Mouse (Mus musculus) liver, embryonic 11.5 days (tissue): ENCODE data around the gene Rsph14. TPM values are rescaled to one million over a fixed set of nuclear protein-coding genes. Genes with fewer than 3 reads are reported as not detected.

Source experiments
- ATAC-seq: fragments of 200-750 bp; cut with Nextera tagmentation; replicated peaks from 2 replicates; pipeline ENCODE4 v1.8.0; 2017; ENCODE audit warnings: moderate number of reproducible peaks, mild to moderate bottlenecking, moderate TSS enrichment, moderate library complexity; ENCODE audit not compliant: low FRiP score
- DNase-seq: peaks from one replicate; pipeline ENCODE4 v3.0.0-alpha.2; 2017; ENCODE audit warnings: low spot score
- H3K27ac ChIP-seq: fragments of 300-500 bp; sonication (generic); 2 replicates; pipeline ENCODE4 v1.5.1; 2014; ENCODE audit warnings: mild to moderate bottlenecking, low read depth, low read length, control low read depth
- H3K27me3 ChIP-seq: fragments of 300-500 bp; sonication (generic); replicated peaks from 2 replicates; pipeline ENCODE4 v1.6.1; 2014; ENCODE audit warnings: low read length, mixed read lengths; ENCODE audit not compliant: control insufficient read depth, insufficient read depth
- H3K36me3 ChIP-seq: fragments of 300-500 bp; sonication (generic); 2 replicates; pipeline ENCODE4 v1.6.1; 2014; ENCODE audit warnings: mild to moderate bottlenecking, low read length, moderate library complexity, mixed read lengths; ENCODE audit not compliant: control insufficient read depth, insufficient read depth
- H3K4me1 ChIP-seq: fragments of 300-500 bp; sonication (generic); replicated peaks from 2 replicates; pipeline ENCODE4 v1.6.1; 2014; ENCODE audit warnings: low read length, mixed read lengths; ENCODE audit not compliant: control insufficient read depth, insufficient read depth
- H3K4me2 ChIP-seq: fragments of 300-500 bp; sonication (generic); 2 replicates; pipeline ENCODE4 v1.6.1; 2014; ENCODE audit warnings: mild to moderate bottlenecking, control low read depth, moderate library complexity
- H3K4me3 ChIP-seq: fragments of 300-500 bp; sonication (generic); 2 replicates; pipeline ENCODE4 v1.5.1; 2014; ENCODE audit warnings: low read depth, low read length, control low read depth
- H3K9ac ChIP-seq: fragments of 300-500 bp; sonication (generic); 2 replicates; pipeline ENCODE4 v1.6.1; 2014; ENCODE audit warnings: low read depth, low read length, control low read depth
- H3K9me3 ChIP-seq: fragments of 300-500 bp; sonication (generic); 2 replicates; pipeline ENCODE4 v1.6.1; 2016; ENCODE audit warnings: low read length, inconsistent platforms, mixed read lengths; ENCODE audit not compliant: control insufficient read depth
- WGBS: fragments of 180-500 bp; shearing (Covaris S2); extraction: QIAGEN DNeasy Blood & Tissue Kit; methylation state at CpG from one replicate; pipeline ENCODE4 v1.1.7; 2014; 5-methylcytosine and 5-hydroxymethylcytosine counted together
- polyA plus RNA-seq: library from polyadenylated mRNA; unstranded; fragments of >200 nt; fragmentation: Nextera tagmentation; extraction: Ambion mirVana; gene quantifications from 2 replicates; pipeline ENCODE4 v1.2.1, GENCODE M21; 2014

The Rsph14 gene
- polyA plus RNA-seq, 1 experiment from 2014 or later, result not detected

DNA sequence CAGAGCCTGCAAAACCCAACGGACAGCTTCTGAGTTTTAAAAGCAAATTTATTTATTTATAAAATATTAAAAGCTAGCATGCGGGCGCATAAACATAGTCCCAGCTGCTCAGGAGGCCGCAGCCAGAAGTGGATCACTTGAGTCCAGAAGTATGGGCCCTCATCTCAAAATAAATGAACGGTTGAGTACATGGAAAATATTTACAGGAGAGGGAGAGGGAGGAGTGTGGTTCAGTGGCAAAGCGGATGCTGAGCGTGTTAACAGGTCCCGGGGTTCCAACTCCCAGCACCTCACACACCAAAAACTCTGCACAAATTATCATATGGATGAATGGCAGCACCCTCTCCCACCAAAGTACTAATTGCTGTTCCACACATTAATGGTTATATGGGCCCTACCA, 25.9 kb upstream of the Rsph14 start:
- no peak overlapping the region for H3K27ac ChIP-seq
- H3K9me3 ChIP-seq, result no peaks in the 10 kb centered on the region
- no peaks in the 10 kb centered on the region for H3K36me3 ChIP-seq
- WGBS, result 79% methylated on average over 8 of the region's 8 CpGs
- peaks cover 45% of the 10 kb centered on the region for H3K4me1 ChIP-seq
- H3K27me3 ChIP-seq, result peaks cover 20% of the 10 kb centered on the region
- ATAC-seq (no peak), DNase-seq (no peak)
- no peak overlapping the region for H3K9ac ChIP-seq
- no peak overlapping the region for H3K4me3 ChIP-seq
- no peak overlapping the region for H3K4me2 ChIP-seq

DNA sequence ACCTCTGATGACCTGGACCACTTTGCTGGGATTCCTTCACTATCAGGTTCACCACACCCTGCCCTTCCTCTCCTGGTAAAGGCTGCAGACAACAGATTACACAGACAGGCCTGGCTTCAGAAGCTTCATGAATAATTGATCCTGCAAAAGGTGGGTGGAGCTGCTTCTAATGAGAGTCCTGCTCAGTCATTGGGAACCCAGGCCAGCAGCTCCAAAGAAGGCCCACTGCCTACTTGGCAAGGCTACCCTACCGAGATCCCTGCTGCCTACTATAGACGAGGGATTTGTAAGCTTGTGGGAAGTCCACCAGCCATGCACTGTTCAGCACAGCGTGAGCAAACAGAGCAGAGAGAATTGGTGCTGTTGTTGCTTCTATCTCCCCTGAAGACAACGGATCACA, 23.9 kb upstream of the Rsph14 start:
- peaks cover 8% of the 10 kb centered on the region for H3K27me3 ChIP-seq
- H3K9ac ChIP-seq, result no peak overlapping the region
- no peak overlapping the region for H3K27ac ChIP-seq
- H3K4me2 ChIP-seq, result no peak overlapping the region
- ATAC-seq (0 out of 2 replicates have a peak, but pooled peaks have one; percentile 8), DNase-seq (no peak)
- no peaks in the 10 kb centered on the region for H3K36me3 ChIP-seq
- WGBS, result 21% methylated on average over 4 of the region's 4 CpGs
- no peak overlapping the region for H3K4me3 ChIP-seq
- H3K4me1 ChIP-seq, result peaks cover 39% of the 10 kb centered on the region
- H3K9me3 ChIP-seq, result no peaks in the 10 kb centered on the region

DNA sequence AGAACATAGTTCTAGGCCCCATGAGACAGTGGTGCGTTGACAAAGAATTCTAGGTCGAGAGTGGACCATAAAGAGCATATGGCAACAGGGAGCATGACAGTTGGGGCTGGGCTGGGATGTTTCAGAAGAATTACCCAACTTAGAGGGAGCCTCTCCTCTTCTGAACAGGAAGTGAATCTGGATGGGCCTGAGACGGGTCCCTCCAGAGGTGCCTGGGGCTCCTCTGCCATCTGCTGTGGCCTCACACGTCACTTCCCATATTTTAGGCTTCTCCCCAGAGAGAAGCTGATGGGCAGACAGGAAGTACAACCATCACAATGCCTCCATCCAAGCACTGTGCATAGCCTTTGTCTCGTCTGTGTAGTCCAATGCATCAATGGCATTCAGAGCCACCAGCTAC, 23.3 kb upstream of the Rsph14 start:
- ATAC-seq (no peak), DNase-seq (no peak)
- 58% methylated on average over 5 of the region's 5 CpGs for WGBS
- H3K4me3 ChIP-seq, result no peak overlapping the region
- H3K9ac ChIP-seq, result no peak overlapping the region
- peaks cover 2% of the 10 kb centered on the region for H3K27me3 ChIP-seq
- peaks cover 39% of the 10 kb centered on the region for H3K4me1 ChIP-seq
- H3K9me3 ChIP-seq, result no peaks in the 10 kb centered on the region
- H3K36me3 ChIP-seq, result no peaks in the 10 kb centered on the region
- no peak overlapping the region for H3K4me2 ChIP-seq
- no peak overlapping the region for H3K27ac ChIP-seq

DNA sequence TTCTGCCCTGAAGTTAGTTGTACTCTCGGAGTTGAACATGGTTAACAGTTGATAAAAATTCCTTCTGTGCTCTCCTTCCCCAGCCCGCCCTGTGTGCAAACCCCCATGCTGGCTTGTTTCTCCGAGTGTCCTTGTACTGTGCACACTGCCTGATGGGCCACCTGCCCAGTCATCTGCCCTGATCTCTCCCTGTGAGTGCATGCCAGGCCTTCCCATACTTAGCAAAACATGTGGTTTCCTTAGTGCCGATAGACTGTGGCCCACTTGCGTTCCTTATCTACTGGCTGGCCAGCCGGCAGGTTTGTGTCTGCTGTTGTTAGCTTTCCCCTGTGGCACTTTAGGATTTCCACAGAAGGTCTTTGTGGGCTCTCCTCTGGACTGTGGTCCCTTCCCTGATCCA, 21.7 kb upstream of the Rsph14 start:
- no peak overlapping the region; the same call in 1 of the 2 replicates for H3K27ac ChIP-seq
- peaks cover 30% of the 10 kb centered on the region for H3K4me1 ChIP-seq

DNA sequence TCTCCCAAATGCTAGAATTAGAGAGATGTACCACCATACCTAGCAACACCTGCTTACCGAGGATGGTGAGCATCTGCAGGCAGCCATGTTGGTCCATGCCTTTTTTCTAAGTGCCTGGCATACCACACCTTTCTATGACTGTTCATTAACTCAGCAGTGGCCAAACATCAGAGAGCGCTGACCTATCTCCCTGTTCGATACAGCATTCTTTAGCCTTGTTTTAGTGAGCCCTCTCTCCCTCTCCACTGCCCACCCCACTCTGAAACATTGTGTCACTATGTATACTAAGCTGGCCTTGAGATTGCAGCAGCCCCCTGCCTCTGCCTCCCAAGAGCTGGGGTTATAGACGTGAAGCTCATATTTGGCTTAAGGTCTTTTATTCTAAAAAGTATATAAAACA, 21.3 kb upstream of the Rsph14 start:
- 74% methylated on average over 4 of the region's 4 CpGs for WGBS
- Histone ChIP-seq H3K4me1 (peaks cover 30% of the 10 kb centered on the region), H3K4me3 (no peak overlapping the region), H3K27ac (no peak overlapping the region; the same call in 1 of the 2 replicates), H3K4me2 (no peak overlapping the region), H3K27me3 (no peaks in the 10 kb centered on the region), H3K36me3 (no peaks in the 10 kb centered on the region), H3K9ac (no peak overlapping the region), H3K9me3 (no peaks in the 10 kb centered on the region)
- ATAC-seq, result peak; percentile 45
- DNase-seq, result no peak

More for the DNA sequence above, 21.7 kb upstream of the Rsph14 start:
- Histone ChIP-seq H3K4me3 (no peak overlapping the region), H3K4me2 (no peak overlapping the region), H3K27me3 (no peaks in the 10 kb centered on the region), H3K9ac (no peak overlapping the region), H3K9me3 (no peaks in the 10 kb centered on the region), H3K36me3 (no peaks in the 10 kb centered on the region)
- ATAC-seq, result 0 out of 2 replicates have a peak, but pooled peaks have one; percentile 15
- no peak for DNase-seq
- 33% methylated on average over 6 of the region's 6 CpGs for WGBS

DNA sequence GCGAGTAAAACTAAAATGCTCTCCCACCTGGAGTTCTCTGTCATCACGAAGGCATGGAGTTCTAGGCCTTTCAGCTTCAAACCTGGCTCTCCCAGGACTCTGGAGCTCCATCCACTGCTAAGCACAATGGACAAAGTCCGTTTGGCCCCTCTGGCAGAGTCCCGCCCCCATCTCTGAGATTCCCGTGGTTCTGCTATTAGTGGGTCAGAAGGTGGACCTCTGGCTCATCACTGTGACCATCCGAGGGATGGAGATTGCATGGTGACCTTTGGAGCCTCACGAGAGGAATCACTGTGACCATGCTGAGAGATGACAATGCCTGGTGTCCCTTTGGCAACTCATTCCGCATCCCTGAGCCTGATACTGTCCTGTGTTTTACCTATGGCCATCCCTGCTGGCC, 20.5 kb upstream of the Rsph14 start:
- 70% methylated on average over 8 of the region's 8 CpGs for WGBS
- Histone ChIP-seq H3K4me1 (peaks cover 30% of the 10 kb centered on the region), H3K27ac (peak overlapping the region; percentile 39; the same call in 1 of the 2 replicates), H3K9ac (no peak overlapping the region), H3K36me3 (no peaks in the 10 kb centered on the region), H3K9me3 (no peaks in the 10 kb centered on the region), H3K4me2 (no peak overlapping the region), H3K4me3 (no peak overlapping the region), H3K27me3 (no peaks in the 10 kb centered on the region)
- DNase-seq (no peak), ATAC-seq (0 out of 2 replicates have a peak, but pooled peaks have one; percentile 2)

DNA sequence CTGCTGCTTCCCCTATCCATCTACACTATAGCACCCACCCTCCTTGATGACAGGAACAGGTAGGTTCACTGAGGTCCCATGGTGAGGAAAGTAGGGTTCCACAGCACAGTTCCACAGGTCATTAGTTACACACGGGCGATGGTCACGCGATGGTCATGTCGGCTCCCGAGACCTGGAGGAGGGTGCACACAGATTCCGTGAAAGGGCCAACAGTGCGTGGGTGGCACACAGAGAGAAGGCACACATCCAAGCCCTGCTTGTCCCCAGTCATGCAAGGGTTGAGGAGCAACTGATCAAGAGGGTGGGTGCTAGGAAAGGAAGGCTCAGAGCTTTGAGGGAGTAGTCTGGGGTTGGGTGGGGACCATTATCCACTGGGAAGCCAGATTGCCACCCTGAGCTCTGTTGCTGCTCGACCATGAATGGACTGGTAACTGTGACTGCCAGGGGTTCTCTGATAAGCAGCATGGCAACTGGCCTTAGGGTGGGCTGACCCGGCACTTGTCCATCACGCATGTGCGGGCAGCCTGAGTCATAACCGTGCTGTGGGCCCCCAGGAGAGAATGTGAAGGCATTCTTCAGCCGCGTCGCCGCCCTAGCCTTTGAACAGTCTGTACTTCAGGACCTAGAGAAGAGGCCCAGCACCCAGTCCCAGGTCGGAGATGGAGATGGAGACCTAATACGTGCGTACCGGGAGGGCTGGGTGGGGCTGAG, 19.1 kb upstream of the Rsph14 start:
- no peaks in the 10 kb centered on the region for H3K36me3 ChIP-seq
- 87% methylated on average over 21 of the region's 21 CpGs for WGBS
- no peak for ATAC-seq
- no peak overlapping the region for H3K4me2 ChIP-seq
- H3K27me3 ChIP-seq, result no peaks in the 10 kb centered on the region
- no peak overlapping the region for H3K27ac ChIP-seq
- no peak for DNase-seq
- no peak overlapping the region for H3K9ac ChIP-seq
- peaks cover 29% of the 10 kb centered on the region for H3K4me1 ChIP-seq
- H3K4me3 ChIP-seq, result no peak overlapping the region
- H3K9me3 ChIP-seq, result no peaks in the 10 kb centered on the region

DNA sequence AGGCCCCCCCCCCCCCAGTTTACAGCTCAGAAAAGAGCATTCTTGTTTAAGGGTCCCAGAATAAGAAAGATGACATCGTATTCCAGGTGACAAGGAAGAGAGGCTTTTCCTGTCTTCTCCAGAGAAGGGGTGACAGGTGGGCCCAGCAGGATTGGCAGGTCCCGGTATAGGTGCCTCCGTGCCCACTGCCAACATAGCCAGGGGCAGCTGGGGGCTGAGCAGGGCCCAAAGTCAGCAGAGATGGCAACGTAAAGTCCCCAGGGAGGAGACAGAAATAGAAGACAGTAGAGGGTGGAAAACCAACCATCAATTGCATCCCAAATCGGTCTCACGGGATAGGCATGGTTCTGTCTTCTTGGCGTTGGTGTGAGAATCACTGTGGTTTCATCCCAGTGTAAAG, 16.3 kb upstream of the Rsph14 start:
- H3K36me3 ChIP-seq, result no peaks in the 10 kb centered on the region
- no peak overlapping the region for H3K9ac ChIP-seq
- DNase-seq (no peak), ATAC-seq (no peak)
- no peak overlapping the region for H3K4me2 ChIP-seq
- H3K4me1 ChIP-seq, result peaks cover 12% of the 10 kb centered on the region
- no peak overlapping the region for H3K27ac ChIP-seq
- 85% methylated on average over 7 of the region's 7 CpGs for WGBS
- no peaks in the 10 kb centered on the region for H3K9me3 ChIP-seq
- H3K4me3 ChIP-seq, result no peak overlapping the region
- no peaks in the 10 kb centered on the region for H3K27me3 ChIP-seq

DNA sequence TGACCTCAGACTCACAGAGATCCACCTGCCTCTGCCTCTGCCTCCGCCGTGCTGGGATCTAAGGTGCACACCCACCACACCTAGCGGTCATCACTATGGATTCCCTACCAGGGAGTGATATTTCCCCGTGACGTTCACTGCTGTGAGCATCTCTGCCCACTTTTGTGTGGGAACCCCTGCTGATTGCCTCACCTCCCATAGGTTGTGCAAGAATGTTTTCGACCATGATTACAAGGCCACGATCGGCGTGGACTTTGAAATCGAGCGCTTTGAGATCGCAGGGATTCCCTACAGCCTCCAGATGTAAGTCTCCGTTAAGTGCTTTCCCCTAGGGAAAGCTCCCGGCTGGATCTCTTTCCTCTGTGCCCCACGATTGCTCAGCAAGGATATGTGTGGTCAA, 13.4 kb upstream of the Rsph14 start:
- no peaks in the 10 kb centered on the region for H3K9me3 ChIP-seq
- H3K4me1 ChIP-seq, result peaks cover 8% of the 10 kb centered on the region
- no peaks in the 10 kb centered on the region for H3K36me3 ChIP-seq
- no peak overlapping the region for H3K4me2 ChIP-seq
- H3K27ac ChIP-seq, result no peak overlapping the region
- no peak for ATAC-seq
- no peaks in the 10 kb centered on the region for H3K27me3 ChIP-seq
- H3K4me3 ChIP-seq, result no peak overlapping the region
- no peak for DNase-seq
- 84% methylated on average over 15 of the region's 15 CpGs for WGBS
- H3K9ac ChIP-seq, result no peak overlapping the region
